Mouse (Mus musculus) lung, postnatal 10 days (tissue): ENCODE results near the gene Tas2r143.

Experiments used
- DNase-seq: peaks from one replicate; pipeline ENCODE4 v3.0.0; 2021

Tas2r143 gene

GRCm38 (mm10) chr6:42369870-42370269 lies 30.2 kb upstream of the Tas2r143 start:
- DNase-seq = peak; percentile 70

DNA sequence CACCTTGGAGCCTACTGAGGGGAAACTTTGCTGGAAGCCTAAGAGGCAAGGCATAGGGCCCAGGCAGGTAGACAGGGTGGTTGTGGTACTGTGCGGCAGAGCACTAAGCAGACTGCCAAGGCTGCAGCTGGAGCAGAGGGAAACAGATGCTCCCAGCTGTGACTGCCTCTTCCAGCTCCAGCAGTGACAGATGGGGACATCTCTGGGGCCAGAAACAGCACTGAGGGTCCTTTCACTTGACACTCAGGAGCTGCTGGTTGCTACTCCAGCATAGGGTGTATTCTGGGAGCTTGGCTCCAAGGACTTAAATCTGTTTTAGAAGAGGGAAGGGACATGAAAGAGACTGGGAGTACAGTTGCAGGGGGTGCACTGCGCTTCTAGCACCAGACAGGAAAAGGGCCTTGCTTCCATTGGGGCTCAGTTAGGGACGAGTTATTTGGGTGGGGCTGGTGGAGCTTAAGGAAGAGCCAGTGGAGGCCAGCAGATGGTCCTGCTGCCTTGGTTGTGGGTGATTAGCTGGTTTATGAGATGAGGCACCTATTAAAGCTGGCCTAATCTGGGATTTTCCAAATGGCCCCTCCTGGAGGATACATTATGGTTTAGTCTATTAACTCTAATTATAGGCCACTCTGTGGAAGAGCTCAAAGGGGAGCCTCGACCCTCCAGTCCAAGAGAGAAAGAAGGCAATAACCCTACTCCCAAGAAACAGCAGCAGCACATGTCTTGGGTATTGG lies 29.2 kb upstream of the Tas2r143 start:
- peak; percentile 73 for DNase-seq

- no peak for DNase-seq
Measured at GRCm38 (mm10) chr6:42372001-42372400, 28.0 kb upstream of the Tas2r143 start.

DNA sequence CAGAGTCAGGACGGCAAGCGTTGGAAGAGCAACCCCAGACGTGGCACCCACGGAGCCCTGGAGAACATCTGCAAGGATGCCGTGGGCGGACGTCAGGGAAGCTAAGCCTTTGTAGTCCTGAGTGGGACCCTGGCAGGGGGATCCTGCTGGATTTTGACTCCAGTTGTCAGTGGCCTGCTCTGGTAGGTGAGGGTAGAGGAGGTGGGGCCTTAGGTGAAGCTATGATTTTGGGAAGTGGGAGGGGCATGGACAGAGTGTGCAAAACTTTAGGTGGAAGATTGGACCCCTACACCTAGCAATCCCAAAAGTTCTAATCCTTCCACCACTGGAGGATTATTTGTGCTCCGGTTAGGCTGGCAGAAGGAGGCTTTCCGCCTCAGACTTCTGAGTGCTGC lies 27.6 kb upstream of the Tas2r143 start:
- DNase-seq = no peak

DNA sequence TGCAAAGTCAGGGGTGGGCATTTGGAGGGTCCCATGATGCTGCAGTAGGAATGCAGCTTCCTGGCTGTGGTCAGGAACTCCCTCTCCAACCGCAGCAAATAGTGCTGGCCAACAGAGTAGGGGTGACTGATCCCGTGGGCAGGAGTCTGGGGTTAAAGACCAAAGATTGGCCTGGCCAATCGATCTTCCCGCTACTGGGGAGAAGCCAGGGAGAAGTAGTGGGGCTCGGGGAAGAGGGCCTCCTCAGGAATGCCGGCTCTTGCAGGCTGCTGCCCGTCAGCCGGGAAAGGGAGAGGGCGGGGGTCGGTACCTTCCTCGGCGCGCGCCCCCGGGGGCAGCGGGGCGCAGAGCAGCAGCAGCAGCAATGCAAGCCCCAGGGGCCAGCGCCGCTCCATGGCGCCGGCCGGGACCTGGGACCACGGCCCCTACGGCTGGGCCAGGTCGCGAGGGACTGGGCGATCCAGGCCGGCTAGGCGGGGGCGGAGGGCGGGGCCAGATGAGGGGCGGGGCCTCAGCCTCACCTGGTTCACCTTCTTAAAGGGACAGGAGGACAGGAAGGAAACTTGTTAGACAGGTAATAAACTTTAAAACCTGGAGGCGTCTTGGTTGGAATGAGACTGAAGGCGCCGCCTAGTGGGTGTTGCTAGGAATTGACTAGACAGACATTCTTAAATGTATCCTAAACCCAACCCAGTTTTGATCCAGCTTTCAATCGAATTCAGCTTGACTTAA lies 27.1 kb upstream of the Tas2r143 start, which contains the start of gene Epha1:
Epha1 (minus strand) TSS at position 453 of the 732 bp plus-strand sequence.
- DNase-seq = peak; percentile 82

DNA sequence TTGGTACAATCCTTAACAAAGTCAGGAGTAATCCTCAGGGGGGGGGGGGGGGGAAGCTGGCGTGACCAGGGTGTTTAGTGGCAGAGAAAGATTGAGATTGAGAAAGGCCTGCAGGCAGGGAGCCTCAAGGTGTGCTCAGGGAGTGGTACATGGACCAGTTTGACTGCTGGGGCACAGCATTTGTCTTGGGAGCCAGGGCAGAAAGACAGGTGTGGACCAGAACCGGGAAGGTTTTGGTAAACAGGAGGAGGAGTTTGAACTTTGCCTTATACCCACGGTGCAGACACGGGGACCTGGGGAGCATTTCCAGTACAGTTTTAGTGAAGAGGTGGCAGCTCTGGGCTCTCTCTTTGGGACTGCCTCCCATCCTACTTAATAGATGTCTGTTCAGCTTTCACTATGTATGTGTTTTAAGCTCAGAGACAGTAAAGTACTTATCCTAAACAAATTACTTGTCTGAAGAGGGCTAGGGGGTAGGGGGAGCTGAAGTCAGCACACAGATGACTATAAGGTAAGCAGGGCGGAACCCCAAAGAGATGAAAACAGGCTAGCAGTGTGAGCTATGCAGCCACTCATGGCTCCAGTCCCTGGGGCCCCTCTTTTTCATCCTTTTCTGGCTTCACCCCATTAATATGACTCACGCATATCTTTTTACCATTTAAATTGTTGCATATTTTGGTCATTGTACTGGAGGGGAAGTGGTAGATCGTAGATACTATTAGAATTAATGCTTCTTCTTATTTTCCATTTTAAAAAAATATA lies 26.2 kb upstream of the Tas2r143 start:
- DNase-seq = no peak

DNA sequence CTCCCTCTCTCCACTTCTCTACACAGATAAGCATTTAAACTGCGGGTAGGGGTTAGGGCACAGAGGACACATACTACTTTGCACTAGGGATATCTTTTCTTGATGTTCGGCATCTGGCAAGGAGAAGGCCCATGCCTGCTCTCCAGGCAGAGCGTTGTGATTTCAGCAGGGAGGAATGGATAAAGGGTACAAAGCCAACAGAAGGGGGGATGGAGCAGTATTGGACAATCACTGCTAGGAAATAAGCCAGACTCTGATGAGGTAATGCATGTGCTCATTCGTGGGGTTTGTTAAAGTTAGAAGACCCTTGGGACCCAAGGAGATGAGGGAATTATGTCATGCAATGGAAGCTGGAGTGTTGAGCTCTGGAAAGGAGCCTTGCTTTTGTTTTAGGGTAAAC lies 25.3 kb upstream of the Tas2r143 start:
- DNase-seq = peak; percentile 61

- DNase-seq = no peak
Measured at GRCm38 (mm10) chr6:42375131-42375530, 24.9 kb upstream of the Tas2r143 start.

GRCm38 (mm10) chr6:42376016-42376415 lies 24.0 kb upstream of the Tas2r143 start:
- DNase-seq = no peak

DNA sequence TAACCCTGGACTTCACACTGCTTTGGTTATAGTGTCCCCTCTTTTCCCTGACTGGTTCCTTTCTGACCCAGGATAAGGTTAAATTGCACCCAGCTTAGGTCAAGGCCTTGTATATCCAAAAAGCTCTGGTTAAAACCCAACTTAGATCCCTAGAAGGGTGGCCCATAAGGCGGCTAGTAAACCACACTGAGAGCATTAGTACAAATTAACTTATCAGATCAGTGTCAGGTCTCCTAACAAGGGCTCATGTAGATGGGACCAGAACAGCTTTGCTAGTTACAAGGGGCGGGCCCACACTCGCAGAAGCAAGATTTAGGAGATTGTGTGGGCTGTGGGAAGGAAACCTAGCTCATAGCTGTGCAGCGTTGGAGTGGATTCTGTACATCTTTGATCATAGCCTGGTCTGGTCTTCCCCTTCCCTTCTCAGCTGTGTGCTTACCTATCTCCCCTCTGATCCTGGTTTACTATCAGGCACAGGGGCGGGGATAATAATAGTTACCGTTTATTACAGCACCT lies 23.5 kb upstream of the Tas2r143 start:
- no peak for DNase-seq

- no peak for DNase-seq
Measured at GRCm38 (mm10) chr6:42377280-42377679, 22.8 kb upstream of the Tas2r143 start.

DNA sequence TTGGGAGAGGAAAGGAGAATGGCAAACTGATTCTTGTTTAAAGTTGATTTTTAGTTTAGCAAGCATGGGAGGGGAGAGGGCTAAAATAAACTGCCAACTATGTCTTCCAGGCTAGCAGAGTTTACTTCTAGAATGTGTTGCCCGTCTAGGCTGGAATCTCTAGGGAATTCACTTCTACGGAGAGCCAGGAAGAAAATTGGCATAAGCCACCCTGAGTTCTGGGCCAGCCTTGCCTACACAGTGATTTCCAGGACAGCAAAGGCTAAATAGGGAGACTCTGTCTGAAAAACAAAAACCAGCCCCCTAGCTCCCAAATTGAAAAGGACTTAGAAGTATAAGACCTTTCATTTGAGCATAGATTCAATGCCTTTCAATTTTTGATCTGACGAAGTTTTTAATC lies 20.5 kb upstream of the Tas2r143 start:
- no peak for DNase-seq

- DNase-seq = no peak
Measured at GRCm38 (mm10) chr6:42380416-42381144, 19.5 kb upstream of the Tas2r143 start.

- DNase-seq = no peak
Measured at GRCm38 (mm10) chr6:42381221-42381620, 18.8 kb upstream of the Tas2r143 start.

DNA sequence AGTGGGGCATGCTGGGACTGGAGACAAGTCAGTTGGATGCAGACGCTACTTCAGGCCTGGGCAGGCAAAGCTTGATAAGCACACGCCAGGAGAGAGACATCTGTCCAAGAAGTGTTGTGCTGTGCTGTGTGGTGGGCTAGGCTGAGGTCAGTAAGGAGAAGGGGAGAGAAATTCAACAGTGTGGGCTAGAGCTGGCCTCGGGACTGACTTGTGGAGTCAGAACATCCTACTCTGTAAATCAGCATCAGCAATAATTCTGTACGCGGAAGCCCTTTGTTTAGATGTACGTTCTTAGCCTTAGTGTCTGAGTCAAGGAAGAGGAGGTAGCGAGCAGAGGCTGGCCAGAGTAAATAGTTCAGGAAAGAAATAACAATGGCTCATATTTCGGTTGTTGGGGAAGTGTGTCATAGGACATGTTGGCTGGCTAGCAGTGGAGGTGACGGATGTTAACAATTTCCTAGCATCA lies 18.1 kb upstream of the Tas2r143 start:
- DNase-seq = no peak

DNA sequence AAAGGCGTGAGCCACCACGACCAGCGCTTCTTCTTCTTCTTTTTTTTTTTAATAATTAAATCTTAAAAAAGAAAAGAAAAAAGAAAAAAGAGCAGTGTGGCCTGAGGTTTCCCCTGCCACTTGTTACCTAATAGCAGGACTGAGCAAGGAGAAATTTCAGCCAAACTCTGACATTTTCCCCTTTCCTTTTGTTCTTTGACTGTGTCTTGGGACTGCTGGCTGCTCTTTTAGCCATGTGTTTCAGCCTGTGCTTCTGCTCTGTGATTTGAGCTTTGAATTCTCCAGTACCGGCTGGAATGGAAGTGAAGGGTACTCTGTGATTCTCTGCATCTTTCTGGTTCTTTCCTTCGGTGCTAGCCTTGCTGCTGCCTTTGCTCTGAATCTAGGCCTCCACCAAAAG lies 16.7 kb upstream of the Tas2r143 start:
- DNase-seq = no peak

GRCm38 (mm10) chr6:42385635-42386034 lies 14.4 kb upstream of the Tas2r143 start:
- DNase-seq = no peak

DNA sequence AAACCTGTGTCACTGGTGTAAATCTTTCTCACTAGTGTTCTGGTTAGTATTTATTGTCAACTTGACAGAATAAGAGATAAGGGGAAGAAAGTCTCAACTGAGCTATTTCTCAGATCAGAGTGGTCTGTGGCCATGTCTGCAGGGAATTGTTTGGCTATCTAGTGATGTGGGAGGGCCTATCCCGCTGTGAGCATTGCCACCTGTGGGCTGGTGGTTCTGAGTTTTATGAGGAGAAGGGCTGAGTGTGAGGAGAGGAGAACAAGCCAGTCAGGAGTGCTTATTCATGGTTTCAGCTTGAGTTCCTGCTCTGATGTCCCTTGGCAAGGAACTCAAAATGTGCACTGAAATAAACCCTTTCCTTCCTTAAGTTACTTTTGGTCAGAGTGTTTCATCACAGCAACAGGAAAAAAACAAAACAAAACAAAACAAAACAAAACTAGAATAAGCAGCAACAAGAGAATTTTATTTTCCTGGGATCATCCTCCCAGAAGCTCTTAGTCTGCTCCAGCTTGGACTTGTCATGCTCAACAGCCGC lies 8.2 kb upstream of the Tas2r143 start:
- peak; percentile 53 for DNase-seq

DNA sequence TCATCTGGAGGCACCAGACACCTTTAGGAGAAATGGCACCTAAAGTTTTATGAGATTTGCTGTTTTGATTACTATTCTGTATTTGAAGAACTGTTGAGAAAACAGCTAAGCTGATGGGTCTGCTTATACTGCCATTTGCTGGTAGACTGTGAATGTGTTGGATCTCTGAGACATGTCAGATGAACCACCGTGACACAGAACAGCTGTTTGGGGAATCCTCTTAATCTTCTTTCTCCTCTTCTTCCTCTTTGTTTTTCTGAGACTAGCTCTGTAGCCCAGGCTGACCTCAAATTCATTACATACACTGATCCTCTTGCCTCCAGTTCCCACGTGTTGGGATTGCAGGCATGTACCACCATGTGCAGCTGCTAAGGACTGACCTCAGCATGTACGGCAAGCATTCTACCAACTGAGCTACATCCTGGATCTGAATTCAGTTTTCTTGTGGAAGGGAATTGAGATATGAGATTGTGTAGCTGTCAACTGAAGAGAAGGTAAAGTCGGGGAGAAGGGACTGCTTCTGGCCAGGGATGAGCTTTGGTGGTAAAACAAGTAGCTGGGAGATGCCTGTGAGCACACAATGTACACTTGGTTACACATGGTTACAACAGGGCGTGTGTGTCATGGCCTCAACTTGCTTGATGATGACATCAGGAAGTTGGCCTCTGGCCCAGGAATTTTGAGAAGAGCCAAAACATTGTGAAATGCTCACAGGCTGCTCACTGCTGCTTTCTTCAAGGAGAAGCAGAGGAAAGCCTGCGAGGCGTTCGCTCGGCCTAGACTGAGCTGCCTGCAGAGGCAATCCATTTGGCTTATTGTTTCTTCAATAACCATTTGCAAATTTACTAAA lies 3.9 kb upstream of the Tas2r143 start:
- DNase-seq = peak; percentile 96

DNA sequence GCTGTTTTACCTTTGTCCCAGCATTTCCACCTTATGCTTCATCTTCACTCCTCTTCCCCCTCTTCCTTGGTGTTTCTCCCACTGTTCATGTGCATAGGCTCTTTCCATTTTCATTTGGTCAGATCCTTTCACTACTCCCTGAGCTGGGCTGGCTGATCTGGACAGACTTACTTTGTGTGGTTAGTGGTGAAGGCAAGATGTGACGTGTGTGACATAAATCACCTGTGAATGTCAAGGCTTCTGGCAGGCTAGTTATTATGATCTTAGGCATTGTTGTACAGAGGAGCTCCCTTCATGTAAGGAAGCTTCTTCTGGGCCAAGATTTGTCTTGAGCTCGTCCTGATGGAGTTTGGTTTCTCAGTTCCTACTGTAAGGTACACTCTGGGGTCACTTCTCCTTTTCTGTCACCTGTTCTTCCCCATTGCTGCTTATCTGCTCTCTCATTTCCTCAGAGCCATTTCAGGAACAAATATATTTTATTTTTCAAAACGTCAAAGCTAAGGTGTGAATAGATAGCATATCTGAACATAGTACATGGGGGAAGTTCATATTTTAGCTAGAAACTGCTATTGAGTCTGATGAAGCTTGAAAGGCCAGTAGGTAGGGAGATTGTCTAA lies 2.9 kb upstream of the Tas2r143 start:
- DNase-seq = no peak

DNA sequence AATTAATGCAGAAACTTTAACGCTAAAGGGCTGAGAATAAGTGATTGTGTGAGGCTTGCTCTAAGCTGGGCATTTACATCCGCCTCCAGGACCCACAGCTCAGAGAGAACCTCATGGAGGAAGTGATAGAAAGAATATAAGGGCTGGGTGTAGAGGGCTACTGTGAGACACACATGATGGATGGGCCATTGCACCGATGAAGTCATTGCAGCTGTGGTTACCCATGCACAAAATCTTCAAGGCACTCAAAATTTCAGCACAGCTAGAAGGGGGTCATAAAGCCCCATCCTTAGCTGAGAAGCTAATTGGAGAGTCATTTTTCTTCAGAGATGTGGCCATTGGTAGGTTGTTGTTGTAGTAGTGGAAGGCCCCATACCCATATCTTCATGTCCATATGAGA lies 1.8 kb upstream of the Tas2r143 start:
- no peak for DNase-seq
